Mouse (Mus musculus) cerebellum, postnatal 10 days (tissue): ENCODE measurements at regions not wholly inside any gene's neighbourhood (a gene's known extent, or its start where the extent isn't known, plus 50 kb on each side); places are given as distances from the start of the nearest gene placed in this dataset.
A peak's percentile ranks its signal among the peaks of the same experiment; 100 is the strongest.

ENCODE experiments used
- DNase-seq, 2 experiments: peaks; one replicate each; pipeline ENCODE4 v3.0.0; 2021; ENCODE audit warnings: mixed read lengths in 2 of 2

GRCm38 (mm10) chr19:54783729-54784128 is 343.3 kb downstream of the Gpam start:
- no peak for DNase-seq

- no peak for DNase-seq
These were observed 369.3 kb downstream of the Gpam start for GRCm38 (mm10) chr19:54757761-54758160.

GRCm38 (mm10) chr19:54756681-54757257 is 370.3 kb downstream of the Gpam start:
- DNase-seq = peak; percentile 27 to 49

- no peak for DNase-seq
These were observed 371.6 kb downstream of the Gpam start for GRCm38 (mm10) chr19:54755451-54755850.

- peak; percentile 36 to 40 for DNase-seq
These were observed 393.1 kb downstream of the Gpam start for GRCm38 (mm10) chr19:54733938-54734337.

- DNase-seq = peak; percentile 41 to 50
These were observed 395.3 kb downstream of the Gpam start for GRCm38 (mm10) chr19:54731749-54732148.

GRCm38 (mm10) chr19:54731315-54731714 is 395.7 kb downstream of the Gpam start:
- DNase-seq = peak in 1 of 2 experiments; percentile 9

- peak; percentile 29 to 64 for DNase-seq
These were observed 396.2 kb downstream of the Gpam start for GRCm38 (mm10) chr19:54730801-54731200.

- DNase-seq = peak; percentile 54 to 62
These were observed 396.7 kb downstream of the Gpam start for GRCm38 (mm10) chr19:54730296-54730695.

- peak; percentile 24 to 65 for DNase-seq
These were observed 404.9 kb downstream of the Gpam start for GRCm38 (mm10) chr19:54722091-54722490.

- DNase-seq = no peak
These were observed 429.6 kb downstream of the Gpam start for GRCm38 (mm10) chr19:54697411-54697810.

GRCm38 (mm10) chr19:54693714-54694113 is 433.3 kb downstream of the Gpam start:
- DNase-seq = no peak

GRCm38 (mm10) chr19:54693094-54693493 is 433.9 kb downstream of the Gpam start:
- DNase-seq = no peak

- DNase-seq = no peak
These were observed 435.2 kb downstream of the Gpam start for GRCm38 (mm10) chr19:54691861-54692260.

- no peak for DNase-seq
These were observed 438.4 kb downstream of the Gpam start for GRCm38 (mm10) chr19:54688630-54689029.

GRCm38 (mm10) chr19:54685147-54685546 is 441.9 kb downstream of the Gpam start:
- peak; percentile 11 to 16 for DNase-seq
